Mouse (Mus musculus): ENCODE data around the gene Myod1. TPM values are rescaled to one million over a fixed set of nuclear protein-coding genes. Genes with fewer than 3 reads are reported as not detected.
A peak's percentile ranks its signal among the peaks of the same experiment; 100 is the strongest.

Gene Myod1
- polyA plus RNA-seq, 1 experiment from 2014 or later, result not detected

DNA sequence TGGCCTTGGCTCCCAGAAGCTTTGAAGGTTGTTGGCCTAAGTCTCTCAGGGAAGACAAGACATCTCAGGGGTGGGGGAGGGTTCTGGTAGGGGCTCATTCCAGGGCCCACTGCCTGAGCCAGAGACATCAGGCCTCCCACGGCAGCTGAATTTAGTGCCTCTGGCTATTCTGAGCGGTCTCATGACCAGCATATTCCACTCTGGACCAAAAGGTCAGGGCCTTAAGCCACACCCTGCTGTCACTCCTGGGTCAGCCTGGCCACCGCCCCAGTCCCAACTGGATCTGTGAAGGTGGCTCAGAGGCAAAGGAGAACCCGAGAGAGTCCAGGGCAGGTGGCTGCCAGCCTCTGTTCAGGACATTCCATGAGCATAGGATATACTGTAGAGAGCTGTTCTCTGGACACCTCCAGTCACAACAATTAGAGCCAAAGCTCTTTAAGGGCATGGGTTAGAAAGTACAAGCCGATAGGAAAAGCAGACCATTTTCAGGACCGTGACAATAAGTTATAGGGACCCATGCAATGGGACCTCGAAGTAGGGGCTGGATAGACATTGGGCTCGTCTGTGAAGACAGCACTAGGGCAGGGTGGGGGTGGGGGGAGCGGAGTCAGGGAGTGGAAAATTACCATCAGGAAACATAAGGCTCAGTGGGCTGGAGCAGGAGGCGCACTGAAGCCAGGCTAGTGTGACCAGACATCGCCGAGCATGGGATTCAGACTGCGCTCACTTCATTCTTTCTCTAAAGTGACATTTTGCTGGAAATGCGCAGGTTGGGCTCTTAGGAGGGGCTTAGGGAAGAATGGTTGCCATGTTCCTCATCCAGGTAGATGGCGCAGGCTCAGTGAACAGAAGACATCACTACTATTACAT, 27.6 kb downstream of the Myod1 start:
- 82% methylated on average over 15 of the region's 15 CpGs for whole genome bisulfite sequencing
- peaks cover 5% of the 10 kb centered on the region; the same call in 1 of the 2 replicates for H3K4me1 ChIP-seq
- no peak overlapping the region for H3K27ac ChIP-seq (replicated peaks)
- no peaks in the 10 kb centered on the region for H3K9me3 ChIP-seq
- no peaks in the 10 kb centered on the region for H3K36me3 ChIP-seq
- peaks cover 16% of the 10 kb centered on the region for H3K27me3 ChIP-seq
- no peak for ATAC-seq (ENCODE audit: low FRiP score, low read depth)
- no peak overlapping the region for H3K9ac ChIP-seq (replicated peaks)
- H3K4me2 ChIP-seq (replicated peaks), result no peak overlapping the region
- no peak overlapping the region for H3K4me3 ChIP-seq

DNA sequence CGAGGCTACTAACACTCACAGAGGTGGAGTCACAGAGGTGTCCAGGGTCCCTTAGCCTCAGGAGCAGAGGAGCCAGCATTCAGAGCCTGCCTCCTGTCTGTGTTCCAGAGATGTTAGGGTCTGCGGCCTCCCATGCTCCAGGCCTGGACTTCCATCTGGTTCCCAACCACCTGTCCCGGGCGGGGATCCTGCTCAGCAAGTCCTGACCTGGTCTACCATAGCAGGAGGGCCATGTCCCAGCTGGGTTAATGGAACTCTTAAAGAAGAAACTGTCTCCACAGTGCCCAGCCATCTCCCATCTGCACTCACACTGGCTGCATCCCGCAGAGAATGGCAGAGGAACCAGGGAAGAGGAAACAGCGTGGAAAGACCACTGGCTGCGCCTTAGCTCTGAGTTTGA, 28.5 kb downstream of the Myod1 start:
- Histone ChIP-seq H3K9ac (replicated peaks) (no peak overlapping the region), H3K9me3 (no peaks in the 10 kb centered on the region), H3K27me3 (peaks cover 12% of the 10 kb centered on the region), H3K36me3 (no peaks in the 10 kb centered on the region), H3K27ac (replicated peaks) (no peak overlapping the region), H3K4me3 (no peak overlapping the region), H3K4me1 (peaks cover 3% of the 10 kb centered on the region; the same call in 1 of the 2 replicates), H3K4me2 (replicated peaks) (no peak overlapping the region)
- 87% methylated on average over 7 of the region's 7 CpGs for WGBS
- no peak for ATAC-seq (ENCODE audit: low FRiP score, low read depth)

DNA sequence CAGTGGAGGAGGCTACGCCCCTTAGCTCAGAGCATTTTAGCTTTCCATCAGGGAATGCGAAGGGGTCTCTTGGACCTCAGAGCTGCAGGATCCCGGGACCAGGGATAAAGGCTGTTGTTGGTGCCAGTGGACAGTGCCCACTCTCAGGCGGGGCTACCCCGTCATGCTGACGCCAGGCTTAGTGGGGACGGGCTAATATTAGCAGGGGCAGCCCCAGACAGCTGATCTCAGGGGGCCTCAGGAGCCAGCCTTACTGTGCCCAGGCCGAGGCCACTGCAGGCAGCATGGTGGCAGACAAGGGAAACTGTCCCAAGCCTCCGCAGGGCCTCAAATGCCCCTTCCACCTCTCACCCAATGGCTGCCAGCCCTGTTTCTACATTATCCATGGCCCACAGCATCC, 32.3 kb downstream of the Myod1 start:
- 0 out of 2 replicates have a peak, but pooled peaks cover 6% of the 10 kb centered on the region for H3K27me3 ChIP-seq
- H3K36me3 ChIP-seq, result no peaks in the 10 kb centered on the region
- H3K9me3 ChIP-seq, result no peaks in the 10 kb centered on the region
- no peak overlapping the region for H3K4me2 ChIP-seq (replicated peaks)
- WGBS, result 86% methylated on average over 9 of the region's 9 CpGs
- no peak for ATAC-seq (ENCODE audit: low FRiP score, low read depth)
- H3K4me1 ChIP-seq, result no peaks in the 10 kb centered on the region
- H3K4me3 ChIP-seq, result no peak overlapping the region
- H3K9ac ChIP-seq (replicated peaks), result no peak overlapping the region
- H3K27ac ChIP-seq (replicated peaks), result no peak overlapping the region

DNA sequence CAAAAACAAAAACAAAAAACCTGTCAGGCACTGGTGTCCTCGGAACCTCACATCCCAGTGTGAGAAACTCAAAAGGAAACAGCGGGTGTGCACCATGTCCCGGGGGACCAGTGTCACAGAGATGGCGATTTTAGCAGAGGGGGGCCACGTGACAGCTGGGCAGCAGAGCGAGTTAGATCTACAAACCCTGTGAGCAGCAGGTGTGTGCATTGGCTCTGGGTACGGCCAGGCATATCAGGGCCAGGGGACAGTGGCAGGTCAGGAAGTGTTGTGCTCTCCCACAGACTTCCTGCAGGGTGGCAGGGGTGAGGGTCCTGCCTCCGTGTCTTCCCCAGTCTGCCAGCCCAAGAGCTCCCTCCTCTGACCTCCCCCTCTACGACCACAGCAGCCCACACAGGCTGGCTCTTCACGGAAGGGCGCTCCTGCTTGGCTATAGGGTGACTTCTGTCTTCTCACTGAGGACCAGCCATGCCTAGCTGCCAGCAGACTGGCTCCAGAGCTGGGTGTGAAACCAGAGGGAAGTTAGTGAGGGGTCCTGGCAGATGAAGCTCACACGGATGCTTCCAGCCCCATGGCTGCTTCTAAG, 33.0 kb downstream of the Myod1 start:
- H3K4me3 ChIP-seq, result no peak overlapping the region
- no peaks in the 10 kb centered on the region for H3K36me3 ChIP-seq
- H3K4me2 ChIP-seq (replicated peaks), result no peak overlapping the region
- WGBS, result 38% methylated on average over 12 of the region's 12 CpGs
- H3K27me3 ChIP-seq, result peaks cover 6% of the 10 kb centered on the region; the same call in 1 of the 2 replicates
- H3K9ac ChIP-seq (replicated peaks), result no peak overlapping the region
- no peaks in the 10 kb centered on the region for H3K4me1 ChIP-seq
- ATAC-seq (ENCODE audit: low FRiP score, low read depth), result no peak
- H3K27ac ChIP-seq (replicated peaks), result no peak overlapping the region
- no peaks in the 10 kb centered on the region for H3K9me3 ChIP-seq

DNA sequence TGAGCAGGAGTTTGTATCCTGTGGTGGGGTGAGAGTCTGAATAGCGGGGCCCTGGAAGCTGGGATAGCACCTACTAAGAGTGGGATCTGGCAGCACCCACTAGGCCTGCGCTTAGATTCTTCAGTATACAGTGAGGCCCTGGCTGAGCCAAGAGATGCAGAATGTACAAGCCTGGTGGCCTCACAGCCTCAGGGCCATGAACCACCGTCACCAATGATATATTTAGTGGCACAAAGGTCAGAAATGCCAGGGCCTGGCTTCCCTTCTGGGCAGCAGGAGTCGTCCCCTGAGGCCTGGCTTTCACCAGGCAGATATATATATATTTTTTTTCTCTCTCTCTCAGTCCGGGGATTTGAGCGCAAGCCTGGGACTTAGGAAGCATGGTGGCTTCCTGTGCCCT, 34.5 kb downstream of the Myod1 start:
- no peaks in the 10 kb centered on the region for H3K36me3 ChIP-seq
- no peak overlapping the region for H3K4me2 ChIP-seq (replicated peaks)
- no peaks in the 10 kb centered on the region for H3K9me3 ChIP-seq
- ATAC-seq (ENCODE audit: low FRiP score, low read depth), result no peak
- no peak overlapping the region for H3K4me3 ChIP-seq
- H3K27ac ChIP-seq (replicated peaks), result no peak overlapping the region
- peaks cover 6% of the 10 kb centered on the region; the same call in 1 of the 2 replicates for H3K27me3 ChIP-seq
- no peak overlapping the region for H3K9ac ChIP-seq (replicated peaks)
- WGBS, result 81% methylated on average over 6 of the region's 6 CpGs
- no peaks in the 10 kb centered on the region for H3K4me1 ChIP-seq

- H3K27me3 ChIP-seq, result peaks cover 9% of the 10 kb centered on the region; the same call in 1 of the 2 replicates
- H3K27ac ChIP-seq (replicated peaks), result no peak overlapping the region
- H3K9me3 ChIP-seq, result no peaks in the 10 kb centered on the region
- ATAC-seq (ENCODE audit: low FRiP score, low read depth), result no peak
- no peaks in the 10 kb centered on the region; the same call in 1 of the 2 replicates for H3K4me1 ChIP-seq
- WGBS, result 80% methylated on average over 5 of the region's 5 CpGs
- no peaks in the 10 kb centered on the region for H3K36me3 ChIP-seq
- H3K4me2 ChIP-seq (replicated peaks), result no peak overlapping the region
- no peak overlapping the region for H3K9ac ChIP-seq (replicated peaks)
- H3K4me3 ChIP-seq, result no peak overlapping the region
Measured at GRCm38 (mm10) chr7:46412823-46413222, 36.5 kb downstream of the Myod1 start.

GRCm38 (mm10) chr7:46413959-46414725, 37.9 kb downstream of the Myod1 start:
- Histone ChIP-seq H3K9me3 (no peaks in the 10 kb centered on the region), H3K27ac (replicated peaks) (no peak overlapping the region), H3K36me3 (no peaks in the 10 kb centered on the region), H3K4me2 (replicated peaks) (no peak overlapping the region), H3K27me3 (peaks cover 9% of the 10 kb centered on the region; the same call in 1 of the 2 replicates), H3K4me1 (no peaks in the 10 kb centered on the region; the same call in 1 of the 2 replicates), H3K4me3 (no peak overlapping the region), H3K9ac (replicated peaks) (no peak overlapping the region)
- ATAC-seq (ENCODE audit: low FRiP score, low read depth), result no peak
- 83% methylated on average over 6 of the region's 6 CpGs for WGBS

- no peak overlapping the region for H3K4me2 ChIP-seq (replicated peaks)
- WGBS, result 76% methylated on average over 14 of the region's 14 CpGs
- ATAC-seq (ENCODE audit: low FRiP score, low read depth), result no peak
- H3K4me1 ChIP-seq, result no peaks in the 10 kb centered on the region; the same call in 1 of the 2 replicates
- peaks cover 3% of the 10 kb centered on the region; the same call in 1 of the 2 replicates for H3K27me3 ChIP-seq
- H3K9ac ChIP-seq (replicated peaks), result no peak overlapping the region
- no peak overlapping the region for H3K27ac ChIP-seq (replicated peaks)
- no peaks in the 10 kb centered on the region for H3K36me3 ChIP-seq
- H3K9me3 ChIP-seq, result no peaks in the 10 kb centered on the region
- no peak overlapping the region for H3K4me3 ChIP-seq
Measured at GRCm38 (mm10) chr7:46415818-46416425, 39.6 kb downstream of the Myod1 start.

DNA sequence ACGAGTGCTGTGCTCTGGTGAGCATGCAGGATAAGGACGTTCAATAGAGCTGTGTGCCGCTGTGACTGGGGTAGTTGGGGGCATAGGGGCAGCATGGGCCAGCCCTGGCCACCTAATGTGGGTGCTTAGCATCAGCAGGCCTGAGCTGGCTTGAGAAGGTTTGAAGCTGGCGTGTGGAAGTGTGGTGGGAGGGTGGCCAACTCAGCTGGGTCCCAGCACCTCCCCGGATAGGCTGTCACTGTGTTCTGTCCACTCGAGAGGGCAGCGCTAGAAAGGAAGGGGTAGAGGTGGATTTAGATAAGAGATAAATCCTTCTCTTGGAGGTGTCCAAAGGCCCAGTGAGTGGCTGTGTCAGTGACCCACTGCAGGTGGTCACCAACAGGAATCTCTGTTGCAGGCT, 41.2 kb downstream of the Myod1 start:
- ATAC-seq (ENCODE audit: low FRiP score, low read depth), result no peak
- Histone ChIP-seq H3K27ac (replicated peaks) (no peak overlapping the region), H3K9ac (replicated peaks) (no peak overlapping the region), H3K36me3 (no peaks in the 10 kb centered on the region), H3K4me3 (no peak overlapping the region), H3K4me1 (peaks cover 12% of the 10 kb centered on the region), H3K4me2 (replicated peaks) (no peak overlapping the region), H3K27me3 (peaks cover 3% of the 10 kb centered on the region; the same call in 1 of the 2 replicates), H3K9me3 (no peaks in the 10 kb centered on the region)
- 73% methylated on average over 7 of the region's 7 CpGs for WGBS

- H3K36me3 ChIP-seq, result no peaks in the 10 kb centered on the region
- ATAC-seq (ENCODE audit: low FRiP score, low read depth), result no peak
- H3K9me3 ChIP-seq, result no peaks in the 10 kb centered on the region
- H3K4me2 ChIP-seq (replicated peaks), result no peak overlapping the region
- 75% methylated on average over 16 of the region's 16 CpGs for WGBS
- H3K4me1 ChIP-seq, result peaks cover 19% of the 10 kb centered on the region
- H3K4me3 ChIP-seq, result no peak overlapping the region
- no peak overlapping the region for H3K9ac ChIP-seq (replicated peaks)
- H3K27me3 ChIP-seq, result peaks cover 3% of the 10 kb centered on the region; the same call in 1 of the 2 replicates
- no peak overlapping the region for H3K27ac ChIP-seq (replicated peaks)
Measured at GRCm38 (mm10) chr7:46418102-46418622, 41.9 kb downstream of the Myod1 start.

DNA sequence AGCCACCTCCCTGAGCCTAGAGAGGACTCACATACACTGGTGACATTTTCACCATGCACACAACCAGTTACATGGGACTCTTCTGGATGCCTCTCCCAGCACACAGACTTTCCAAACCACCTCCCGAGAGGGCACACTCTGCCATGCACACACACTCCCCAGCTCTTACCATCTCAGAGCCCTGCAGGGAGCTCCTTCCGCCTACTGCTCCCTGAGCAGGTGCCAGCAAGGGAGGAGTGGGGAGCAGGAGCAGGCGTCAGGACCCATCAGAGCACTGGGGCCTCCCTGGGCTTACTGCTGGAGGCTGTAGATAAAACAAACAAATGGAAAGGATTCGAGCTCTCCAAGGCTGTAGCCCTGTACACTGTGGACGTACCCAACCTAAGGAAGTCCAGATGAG, 45.3 kb downstream of the Myod1 start:
- Histone ChIP-seq H3K36me3 (no peaks in the 10 kb centered on the region), H3K4me1 (peaks cover 26% of the 10 kb centered on the region), H3K9ac (replicated peaks) (no peak overlapping the region), H3K4me3 (no peak overlapping the region), H3K4me2 (replicated peaks) (no peak overlapping the region), H3K27ac (replicated peaks) (peak overlapping the region; percentile 80), H3K27me3 (no peaks in the 10 kb centered on the region), H3K9me3 (no peaks in the 10 kb centered on the region)
- WGBS, result 53% methylated on average over 5 of the region's 5 CpGs
- ATAC-seq (ENCODE audit: low FRiP score, low read depth), result no peak
